Mouse (Mus musculus) ES-Bruce4 (cell line): ENCODE data around the gene Bicdl2.

Experiments used
- CTCF ChIP-seq: IDR thresholded peaks from one replicate; pipeline ENCODE4 v1.8.1; 2011; ENCODE audit warnings: low read depth, low read length
- EP300 ChIP-seq: IDR thresholded peaks from 2 replicates; pipeline ENCODE4 v1.6.1; 2011; ENCODE audit warnings: low read depth, low read length; ENCODE audit not compliant: insufficient read depth
- POLR2A ChIP-seq: IDR thresholded peaks from one replicate; pipeline ENCODE4 v1.8.1; 2011; ENCODE audit warnings: low read length; ENCODE audit not compliant: insufficient read depth

DNA sequence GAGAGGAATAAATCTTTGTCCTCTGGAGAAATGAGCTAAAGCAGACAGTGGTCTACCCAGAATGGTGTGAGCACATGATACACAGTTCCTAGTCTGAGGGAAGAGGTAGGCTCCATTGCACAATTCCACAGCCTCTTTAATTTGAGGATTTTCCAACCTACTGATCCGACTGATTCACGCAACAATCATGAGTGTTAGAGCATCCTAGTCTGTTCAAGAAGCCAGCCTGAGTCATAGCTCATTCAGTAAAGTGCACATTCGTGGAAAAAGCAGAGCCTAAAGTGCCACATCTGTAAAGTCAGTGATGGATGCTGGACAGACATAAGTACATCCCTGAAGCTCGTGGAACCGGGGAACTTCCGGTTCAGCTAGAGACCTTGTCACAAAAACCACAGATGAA, 8.9 kb upstream of the Bicdl2 start:
- TF ChIP-seq CTCF, result no peak
- no peak for TF ChIP-seq POLR2A
- no peak for TF ChIP-seq EP300
